Mouse (Mus musculus): ENCODE results near the gene Abat. TPM values are rescaled to one million over a fixed set of nuclear protein-coding genes. Genes with fewer than 3 reads are reported as not detected.

Gene Abat
- polyA plus RNA-seq, 1 experiment from 2014 or later = 22.4 TPM

DNA sequence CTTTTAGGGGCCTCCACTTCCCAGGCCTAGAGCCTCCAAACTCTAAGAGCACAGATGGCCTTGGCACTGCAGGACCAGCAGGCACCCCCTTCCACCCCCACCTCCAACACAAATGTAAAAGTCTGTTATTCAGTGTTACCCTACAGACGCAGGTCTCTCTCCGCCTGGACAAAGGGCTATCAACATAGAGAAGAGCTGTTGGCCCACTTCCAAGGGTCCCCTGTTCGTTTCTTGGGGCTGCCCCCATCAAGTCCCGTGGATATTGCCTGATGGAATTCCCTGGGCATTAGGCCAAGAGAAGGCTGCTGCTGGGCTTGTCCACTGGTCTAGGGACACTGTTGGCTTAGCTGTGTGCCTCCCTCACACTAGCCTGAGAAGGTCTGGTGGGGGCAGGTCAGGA, 951 bp downstream of the Abat start:
- ATAC-seq (ENCODE audit: borderline replicate concordance, extremely low read depth, low FRiP score, low TSS enrichment) = no peak
- Histone ChIP-seq H3K4me2 (peak overlapping the region; percentile 86), H3K4me3 (peak overlapping the region; percentile 60), H3K9ac (no peak overlapping the region), H3K27ac (no peak overlapping the region), H3K4me1 (peaks cover 19% of the 10 kb centered on the region), H3K27me3 (0 out of 2 replicates have a peak, but pooled peaks cover 3% of the 10 kb centered on the region), H3K36me3 (no peaks in the 10 kb centered on the region), H3K9me3 (no peaks in the 10 kb centered on the region)
- WGBS = 1% methylated on average over 4 of the region's 4 CpGs

DNA sequence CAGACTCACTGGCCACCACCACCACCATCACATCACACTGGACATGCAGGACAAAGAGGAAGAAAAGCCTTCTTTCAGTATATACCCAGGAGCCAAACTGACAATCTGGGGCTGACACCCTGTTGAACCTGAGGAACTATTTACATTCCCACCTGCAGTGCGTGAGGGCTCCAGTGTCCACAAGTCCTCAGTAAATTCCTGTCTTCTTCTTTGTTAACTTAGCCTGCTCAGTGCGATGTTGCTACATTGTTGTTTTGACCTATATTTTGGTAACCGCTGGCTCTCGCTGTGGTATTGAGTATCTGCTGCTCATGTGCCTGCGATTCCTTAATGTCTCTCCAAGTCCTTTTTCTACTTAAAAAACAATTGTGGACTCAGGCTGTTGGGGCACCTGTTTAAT, 7.3 kb downstream of the Abat start:
- peaks cover 26% of the 10 kb centered on the region for H3K4me1 ChIP-seq
- no peak overlapping the region for H3K27ac ChIP-seq
- ATAC-seq (ENCODE audit: borderline replicate concordance, extremely low read depth, low FRiP score, low TSS enrichment) = no peak
- no peak overlapping the region for H3K4me2 ChIP-seq
- H3K27me3 ChIP-seq = no peaks in the 10 kb centered on the region
- H3K36me3 ChIP-seq = no peaks in the 10 kb centered on the region
- no peaks in the 10 kb centered on the region for H3K9me3 ChIP-seq
- no peak overlapping the region for H3K9ac ChIP-seq
- H3K4me3 ChIP-seq = no peak overlapping the region
- WGBS = 66% methylated on average over 5 of the region's 5 CpGs

DNA sequence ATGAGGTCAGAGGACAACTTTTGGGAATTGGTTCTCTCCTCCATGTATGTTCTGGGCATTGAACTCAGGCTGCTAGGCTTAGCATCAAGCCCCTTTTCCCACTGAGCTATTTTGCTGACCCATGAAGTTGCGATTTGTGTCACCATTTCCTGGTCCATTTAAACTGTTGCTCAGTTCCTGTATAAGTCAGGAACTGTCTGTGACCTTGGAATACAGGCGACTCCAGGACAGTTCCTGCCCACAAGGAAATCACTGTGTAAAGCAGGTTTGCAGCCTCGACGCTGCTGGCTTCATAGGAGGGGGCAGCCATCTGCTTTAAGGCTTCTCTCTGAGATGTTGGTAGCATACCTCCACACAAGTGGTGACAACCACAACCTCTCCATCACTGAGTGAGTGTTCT, 8.1 kb downstream of the Abat start:
- Histone ChIP-seq H3K36me3 (no peaks in the 10 kb centered on the region), H3K4me1 (peaks cover 30% of the 10 kb centered on the region), H3K4me2 (no peak overlapping the region), H3K27ac (no peak overlapping the region), H3K4me3 (no peak overlapping the region), H3K9ac (no peak overlapping the region), H3K9me3 (no peaks in the 10 kb centered on the region), H3K27me3 (no peaks in the 10 kb centered on the region)
- 73% methylated on average over 4 of the region's 4 CpGs for WGBS
- no peak for ATAC-seq (ENCODE audit: borderline replicate concordance, extremely low read depth, low FRiP score, low TSS enrichment)

DNA sequence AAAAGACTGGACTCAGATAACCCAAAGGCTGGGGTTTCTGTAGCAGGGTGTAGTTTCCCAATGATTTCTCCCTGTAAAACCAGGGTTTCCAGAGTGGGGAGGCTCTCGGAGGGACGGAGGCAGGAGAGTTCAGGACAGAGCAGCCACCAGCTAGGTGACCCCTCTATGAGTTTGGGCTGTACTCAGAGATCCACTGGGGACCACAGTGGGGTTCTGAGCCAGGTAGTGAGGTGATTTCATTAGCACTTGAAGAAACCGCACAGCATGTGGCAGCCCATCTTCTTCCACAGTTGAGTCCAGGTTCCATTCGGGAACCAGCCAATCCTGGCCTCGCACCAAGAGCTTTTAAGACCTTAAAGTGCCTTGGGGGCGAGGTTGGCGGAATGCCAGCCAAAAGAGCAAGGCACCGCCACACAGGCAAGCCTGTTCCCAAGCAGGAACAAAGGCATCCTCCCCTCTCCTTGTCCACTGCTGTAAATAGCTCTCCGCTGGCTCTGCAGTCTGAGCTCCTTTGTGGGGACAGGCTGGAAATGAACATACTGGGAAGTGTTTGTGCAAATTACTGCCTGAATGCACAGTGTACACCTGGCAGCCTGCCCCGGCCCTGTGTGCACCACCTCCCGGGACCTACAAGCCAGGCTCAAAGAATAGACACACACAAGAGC, 10.4 kb downstream of the Abat start:
- 20% methylated on average over 11 of the region's 11 CpGs for WGBS
- peak; percentile 77 for ATAC-seq (ENCODE audit: borderline replicate concordance, extremely low read depth, low FRiP score, low TSS enrichment)

DNA sequence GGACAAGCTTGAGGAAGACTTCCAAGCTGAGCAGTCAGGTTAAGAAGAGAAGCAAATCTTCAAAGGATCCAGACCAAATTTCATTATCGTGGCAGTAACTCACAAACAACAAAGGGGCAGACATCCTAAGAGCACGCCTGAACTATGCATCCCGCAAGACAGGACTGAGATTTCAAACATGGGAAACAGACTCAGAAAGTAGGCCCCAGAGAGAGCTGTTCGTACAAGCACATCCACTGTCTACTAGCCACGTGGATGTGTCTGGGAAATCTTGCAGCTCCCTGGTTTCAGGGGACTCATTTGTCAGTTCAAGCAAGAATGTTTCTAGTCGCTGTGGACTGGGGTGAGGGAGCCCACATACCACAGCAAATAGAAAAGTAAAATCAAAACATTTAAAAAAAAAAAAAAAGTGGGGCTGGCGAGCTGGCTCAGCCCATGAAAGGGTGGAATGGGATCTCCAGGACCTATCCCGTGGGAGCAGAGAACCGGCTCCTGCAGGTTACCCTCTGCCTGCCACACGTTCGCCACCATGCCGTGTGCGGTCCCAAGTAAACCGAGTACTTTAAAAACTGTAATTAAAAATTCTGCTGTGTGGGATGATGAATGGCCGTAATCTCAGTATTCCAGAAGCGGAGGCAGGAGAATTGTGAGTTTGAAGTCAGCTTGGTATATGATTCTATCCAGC, 11.1 kb downstream of the Abat start:
- Histone ChIP-seq H3K27ac (peak overlapping the region; percentile 35), H3K27me3 (no peaks in the 10 kb centered on the region), H3K9ac (no peak overlapping the region), H3K4me2 (no peak overlapping the region), H3K9me3 (no peaks in the 10 kb centered on the region), H3K36me3 (no peaks in the 10 kb centered on the region), H3K4me1 (peaks cover 30% of the 10 kb centered on the region), H3K4me3 (no peak overlapping the region)
- WGBS = 57% methylated on average over 16 of the region's 16 CpGs
- ATAC-seq (ENCODE audit: borderline replicate concordance, extremely low read depth, low FRiP score, low TSS enrichment) = no peak

More for the DNA sequence above, 10.4 kb downstream of the Abat start:
- Histone ChIP-seq H3K27me3 (no peaks in the 10 kb centered on the region), H3K4me1 (peaks cover 30% of the 10 kb centered on the region), H3K27ac (peak overlapping the region; percentile 35), H3K9ac (no peak overlapping the region), H3K9me3 (no peaks in the 10 kb centered on the region), H3K4me2 (0 out of 2 replicates have a peak overlapping the region, but pooled peaks have one; percentile 11), H3K36me3 (no peaks in the 10 kb centered on the region), H3K4me3 (no peak overlapping the region)

DNA sequence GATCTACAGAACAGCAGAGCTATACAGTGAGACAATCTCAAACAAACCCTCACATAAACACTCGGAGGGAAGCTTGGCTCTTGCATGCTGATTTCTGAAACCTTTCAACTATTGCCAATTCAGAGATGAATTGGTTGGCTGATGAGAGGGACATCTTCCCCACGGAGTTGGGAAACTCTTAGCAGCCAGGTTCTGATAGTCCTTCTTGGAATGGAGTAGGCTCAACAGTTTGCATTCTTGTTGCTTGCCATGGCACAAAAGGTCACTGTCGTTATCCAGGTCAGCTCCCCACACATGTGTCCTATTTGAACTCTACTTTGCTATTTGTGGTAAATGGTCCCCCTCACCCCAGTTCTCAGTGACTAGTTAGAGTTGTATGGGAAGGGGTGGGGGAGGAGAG, 12.1 kb downstream of the Abat start:
- ATAC-seq (ENCODE audit: borderline replicate concordance, extremely low read depth, low FRiP score, low TSS enrichment) = no peak
- Histone ChIP-seq H3K4me2 (no peak overlapping the region), H3K4me3 (no peak overlapping the region), H3K36me3 (no peaks in the 10 kb centered on the region), H3K4me1 (peaks cover 30% of the 10 kb centered on the region), H3K27ac (no peak overlapping the region), H3K9me3 (no peaks in the 10 kb centered on the region), H3K9ac (no peak overlapping the region), H3K27me3 (no peaks in the 10 kb centered on the region)
- WGBS = 47% methylated on average over 3 of the region's 3 CpGs

DNA sequence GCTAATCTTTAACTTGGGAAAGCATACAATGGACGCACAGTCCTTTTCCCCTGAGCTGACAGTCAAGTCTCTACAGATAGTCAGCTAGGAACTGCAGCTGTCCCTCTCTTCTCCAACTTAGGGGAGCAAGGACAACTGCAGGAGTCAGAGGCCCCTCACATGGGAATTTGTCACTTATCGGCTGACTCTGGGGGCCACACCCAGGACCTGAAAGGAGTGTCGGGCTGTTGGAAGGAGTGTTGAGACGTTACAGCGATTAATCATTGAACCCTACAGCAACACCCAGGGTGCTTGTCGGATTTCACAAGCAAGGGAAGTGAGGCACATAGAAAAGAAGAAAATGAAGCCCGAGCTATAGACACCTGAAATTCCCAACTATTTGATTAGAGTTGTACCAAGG, 12.6 kb downstream of the Abat start:
- ATAC-seq (ENCODE audit: borderline replicate concordance, extremely low read depth, low FRiP score, low TSS enrichment) = no peak
- Histone ChIP-seq H3K9ac (no peak overlapping the region), H3K4me2 (no peak overlapping the region), H3K4me1 (peaks cover 30% of the 10 kb centered on the region), H3K27ac (no peak overlapping the region), H3K36me3 (no peaks in the 10 kb centered on the region), H3K27me3 (no peaks in the 10 kb centered on the region), H3K9me3 (no peaks in the 10 kb centered on the region), H3K4me3 (no peak overlapping the region)
- WGBS = 40% methylated on average over 7 of the region's 7 CpGs

DNA sequence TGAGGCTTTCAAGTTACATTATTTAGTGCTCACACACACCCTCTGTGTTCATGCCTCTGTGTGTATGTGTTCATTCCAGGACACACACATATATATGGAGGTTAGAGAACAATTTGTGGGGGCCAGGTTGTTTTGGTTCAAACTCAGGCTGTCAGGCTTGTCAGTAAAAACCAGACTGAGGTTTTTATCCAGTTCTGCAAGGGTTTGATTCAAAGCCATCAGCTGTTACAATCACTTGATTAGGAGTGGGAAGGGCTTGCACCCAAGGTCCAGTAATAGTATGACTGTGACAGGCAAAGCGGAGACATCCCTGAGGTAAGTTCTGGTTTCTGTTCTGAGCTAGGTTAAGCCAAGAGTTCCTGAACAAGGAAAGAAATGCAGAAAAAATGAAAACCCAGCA, 16.2 kb downstream of the Abat start:
- Histone ChIP-seq H3K4me3 (no peak overlapping the region), H3K27me3 (no peaks in the 10 kb centered on the region), H3K4me2 (no peak overlapping the region), H3K9me3 (no peaks in the 10 kb centered on the region), H3K36me3 (no peaks in the 10 kb centered on the region), H3K4me1 (peaks cover 13% of the 10 kb centered on the region), H3K9ac (no peak overlapping the region), H3K27ac (no peak overlapping the region)
- 93% methylated on average over 1 of the region's 1 CpGs for WGBS
- ATAC-seq (ENCODE audit: borderline replicate concordance, extremely low read depth, low FRiP score, low TSS enrichment) = no peak

DNA sequence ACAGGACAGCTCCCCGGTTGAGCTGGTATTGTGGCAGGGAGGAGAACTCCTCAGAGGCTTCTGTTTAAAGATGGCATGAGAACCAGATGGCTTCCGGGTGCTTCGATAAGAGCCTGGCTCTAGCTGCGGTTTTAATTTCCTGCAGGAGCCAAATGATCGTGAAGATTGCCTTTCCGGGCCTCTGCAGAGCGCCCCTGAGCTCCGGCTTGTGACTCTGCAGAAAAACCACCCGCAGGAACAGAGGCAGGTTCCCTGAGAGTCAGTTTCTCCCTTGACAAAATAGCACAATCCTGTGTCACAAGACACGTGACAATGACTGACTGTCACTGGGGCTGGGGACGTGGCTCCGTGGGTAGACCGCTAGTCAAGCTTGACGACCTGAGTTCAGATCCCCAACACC, 16.8 kb downstream of the Abat start:
- Histone ChIP-seq H3K27me3 (no peaks in the 10 kb centered on the region), H3K4me2 (no peak overlapping the region)

DNA sequence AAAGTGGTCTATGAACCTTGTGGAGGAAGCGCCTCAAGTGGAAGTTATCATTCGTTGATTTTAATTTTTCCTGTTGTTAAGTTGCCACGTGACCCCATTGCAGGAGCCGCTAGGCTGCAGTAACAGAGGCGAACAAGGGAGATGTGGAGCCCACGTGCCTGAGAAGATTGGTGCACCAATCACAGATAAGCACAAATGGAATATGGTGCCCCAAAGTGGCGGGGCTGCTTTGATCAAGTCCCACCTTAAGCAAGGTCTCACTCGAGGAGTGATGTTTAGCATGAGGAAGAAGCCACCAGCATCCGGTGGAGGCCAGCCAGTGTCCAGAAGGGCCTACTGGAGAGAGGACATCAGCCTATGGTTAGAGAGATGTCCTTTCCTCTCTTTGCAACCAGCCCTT, 19.2 kb downstream of the Abat start:
- Histone ChIP-seq H3K4me2 (no peak overlapping the region), H3K36me3 (no peaks in the 10 kb centered on the region), H3K4me1 (no peaks in the 10 kb centered on the region), H3K4me3 (no peak overlapping the region), H3K27me3 (no peaks in the 10 kb centered on the region), H3K9me3 (no peaks in the 10 kb centered on the region), H3K27ac (no peak overlapping the region), H3K9ac (no peak overlapping the region)
- WGBS = 81% methylated on average over 9 of the region's 9 CpGs
- no peak for ATAC-seq (ENCODE audit: borderline replicate concordance, extremely low read depth, low FRiP score, low TSS enrichment)

More for the DNA sequence above, 16.8 kb downstream of the Abat start:
- Histone ChIP-seq H3K4me1 (peaks cover 7% of the 10 kb centered on the region), H3K27ac (no peak overlapping the region), H3K9me3 (no peaks in the 10 kb centered on the region), H3K4me3 (no peak overlapping the region), H3K36me3 (no peaks in the 10 kb centered on the region), H3K9ac (no peak overlapping the region)
- ATAC-seq (ENCODE audit: borderline replicate concordance, extremely low read depth, low FRiP score, low TSS enrichment) = no peak
- WGBS = 82% methylated on average over 14 of the region's 14 CpGs

DNA sequence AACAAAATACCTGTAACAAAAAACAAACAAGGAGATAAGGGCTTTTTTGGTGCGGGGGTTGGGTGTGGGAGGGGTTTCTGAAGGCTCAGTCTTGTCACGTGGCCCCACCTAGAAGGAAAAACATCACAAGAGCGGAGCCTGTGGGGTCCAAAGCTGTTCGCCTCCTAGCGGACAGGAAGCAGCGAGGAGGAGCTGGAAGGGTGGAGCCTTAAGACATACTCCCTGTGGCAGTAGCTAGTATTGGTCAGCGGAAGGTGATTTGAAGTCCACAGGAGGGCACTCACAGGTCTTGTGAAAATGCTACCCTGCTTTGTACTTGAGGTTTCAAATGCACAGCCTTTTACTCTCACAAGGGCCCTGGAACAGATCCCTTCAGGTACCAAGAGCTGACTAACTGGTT, 19.7 kb downstream of the Abat start:
- 59% methylated on average over 7 of the region's 7 CpGs for WGBS
- Histone ChIP-seq H3K27me3 (no peaks in the 10 kb centered on the region), H3K36me3 (no peaks in the 10 kb centered on the region), H3K4me1 (no peaks in the 10 kb centered on the region), H3K9me3 (no peaks in the 10 kb centered on the region), H3K4me3 (no peak overlapping the region), H3K9ac (no peak overlapping the region), H3K4me2 (no peak overlapping the region), H3K27ac (no peak overlapping the region)
- no peak for ATAC-seq (ENCODE audit: borderline replicate concordance, extremely low read depth, low FRiP score, low TSS enrichment)

DNA sequence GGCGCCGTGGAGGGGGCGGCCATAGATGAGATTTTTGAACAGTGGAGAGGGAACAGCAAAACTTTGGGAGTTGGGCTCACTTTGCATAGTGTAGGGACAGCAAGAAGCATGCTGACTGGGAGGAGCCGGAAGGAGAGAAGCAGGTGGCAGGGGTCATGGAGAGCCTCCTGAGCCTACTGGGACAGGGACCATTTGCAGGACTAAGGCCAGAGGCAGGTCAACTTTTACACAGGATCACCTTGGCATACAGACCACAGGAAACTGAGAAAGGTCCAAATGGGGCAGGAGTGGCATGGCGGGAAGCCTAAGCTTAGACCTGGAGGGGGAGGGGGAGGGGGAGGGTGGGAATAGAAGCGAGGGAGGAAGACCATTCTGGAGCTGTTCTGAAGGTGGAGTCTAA, 20.2 kb downstream of the Abat start:
- Histone ChIP-seq H3K4me3 (no peak overlapping the region), H3K9ac (no peak overlapping the region), H3K27me3 (no peaks in the 10 kb centered on the region), H3K9me3 (no peaks in the 10 kb centered on the region), H3K4me1 (no peaks in the 10 kb centered on the region), H3K4me2 (no peak overlapping the region), H3K27ac (no peak overlapping the region), H3K36me3 (no peaks in the 10 kb centered on the region)
- no peak for ATAC-seq (ENCODE audit: borderline replicate concordance, extremely low read depth, low FRiP score, low TSS enrichment)
- WGBS = 85% methylated on average over 6 of the region's 6 CpGs
